Mouse (Mus musculus): ENCODE results near the gene Parp4. TPM values are rescaled to one million over a fixed set of nuclear protein-coding genes. Genes with fewer than 3 reads are reported as not detected.

The Parp4 gene
- polyA plus RNA-seq, 1 experiment from 2014 or later: 1.7 TPM

Other genes with a start within 250 kb of the Parp4 start
- not detected in 2 replicates for gene Atp12a, start 210.6 kb upstream of the Parp4 start, polyA plus RNA-seq (2015; fragmentation: Nextera tagmentation; extraction: Ambion mirVana)
- gene Rnf17, start 173.0 kb upstream of the Parp4 start, polyA plus RNA-seq (2015; fragmentation: Nextera tagmentation; extraction: Ambion mirVana): 0.84 and 1.0 TPM in 2 replicates
- gene Cenpj, start 194 bp upstream of the Parp4 start, polyA plus RNA-seq (2015; fragmentation: Nextera tagmentation; extraction: Ambion mirVana): 3.3 and 4.2 TPM in 2 replicates
- 6.3 and 9.3 TPM in 2 replicates for gene Mphosph8, start 92.6 kb downstream of the Parp4 start, polyA plus RNA-seq (2015; fragmentation: Nextera tagmentation; extraction: Ambion mirVana)
- 7.9 and 9.6 TPM in 2 replicates for gene Pspc1, start 202.7 kb downstream of the Parp4 start, polyA plus RNA-seq (2015; fragmentation: Nextera tagmentation; extraction: Ambion mirVana)
- gene Zmym5, start 236.1 kb downstream of the Parp4 start, polyA plus RNA-seq (2015; fragmentation: Nextera tagmentation; extraction: Ambion mirVana): 7.8 and 8.0 TPM in 2 replicates